Mouse (Mus musculus): ENCODE measurements around the gene Psenen.

GRCm38 (mm10) chr7:30532931-30533330, 30.5 kb downstream of the Psenen start:
- no peak for TF ChIP-seq CTCF (IDR thresholded peaks at IDR 0.05; ENCODE audit: low read depth)
- TF ChIP-seq EP300 (IDR thresholded peaks at IDR 0.05; ENCODE audit: low read depth) = no peak

Measured in liver, embryonic 14.5 days (tissue).